In the genomic region with DNA sequence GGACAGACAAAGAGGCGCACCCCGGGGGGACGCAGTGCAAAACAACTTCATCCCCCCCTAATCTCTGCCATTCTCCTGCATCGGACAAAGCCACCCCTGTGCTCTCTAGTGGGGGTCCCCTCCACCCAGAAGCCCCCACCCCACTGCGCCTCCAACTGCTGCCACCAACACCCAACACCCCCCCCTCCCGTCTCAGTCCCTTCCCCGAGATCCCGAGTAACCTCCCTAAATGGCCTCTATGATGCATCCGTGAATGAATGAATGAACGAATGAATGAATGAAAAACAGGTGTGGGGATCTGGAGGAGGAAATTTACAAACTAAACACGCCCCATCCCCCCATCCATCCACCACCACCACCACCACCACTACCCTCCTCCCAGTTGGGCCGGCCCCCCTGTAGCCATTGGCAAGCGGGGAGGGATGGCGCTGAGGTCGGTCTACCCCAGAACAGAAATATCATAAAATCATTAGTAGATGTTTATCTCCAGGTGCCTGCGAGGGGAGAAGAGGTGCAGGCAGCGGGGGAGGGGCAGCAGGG, we compare ENCODE assay signal across 8 mouse cellular contexts. TPM values are rescaled to one million over a fixed set of nuclear protein-coding genes. Genes with fewer than 3 reads are reported as not detected.
A peak's percentile ranks its signal among the peaks of the same experiment; 100 is the strongest.
DNase-seq lines count a peak whose midpoint lies in the region; ATAC-seq and TF ChIP-seq lines count a peak whose summit lies in the region.

No protein-coding gene starts in this region.

- no peak for TF ChIP-seq CTCF in stomach, postnatal 0 days (IDR thresholded peaks at IDR 0.05; ENCODE audit: low read depth)

- H3K9ac ChIP-seq in hindbrain, embryonic 14.5 days: peak overlapping the region; percentile 88
- peak overlapping the region; percentile 45 for H3K9ac ChIP-seq in liver, embryonic 15.5 days
- H3K9ac ChIP-seq in stomach, postnatal 0 days (ENCODE audit: low read length): peak overlapping the region; percentile 84

- peak overlapping the region; percentile 93 for H3K27ac ChIP-seq in hindbrain, embryonic 14.5 days
- H3K27ac ChIP-seq in liver, embryonic 15.5 days (replicated peaks): no peak overlapping the region
- no peak overlapping the region for H3K27ac ChIP-seq in stomach, postnatal 0 days (replicated peaks)

- H3K4me3 ChIP-seq in hindbrain, embryonic 14.5 days (replicated peaks; ENCODE audit: low read length): peak overlapping the region; percentile 93
- H3K4me3 ChIP-seq in liver, embryonic 15.5 days (replicated peaks): peak overlapping the region; percentile 58
- H3K4me3 ChIP-seq in stomach, postnatal 0 days (ENCODE audit: low read depth, low read length): peak overlapping the region; percentile 75

- no peak for TF ChIP-seq EP300 in stomach, postnatal 0 days (optimal IDR thresholded peaks at IDR 0.05)

- peak; percentile 12; the same call in 1 of the 2 replicates for ATAC-seq in hindbrain, embryonic 14.5 days (ENCODE audit: low FRiP score)
- ATAC-seq in liver, embryonic 15.5 days (ENCODE audit: insufficient read depth): no peak
- no peak for ATAC-seq in stomach, postnatal 0 days (ENCODE audit: low FRiP score, low TSS enrichment)

- peaks cover 2% of the 10 kb centered on the region for H3K36me3 ChIP-seq in hindbrain, embryonic 14.5 days (replicated peaks; ENCODE audit: control insufficient read depth, insufficient read depth)
- H3K36me3 ChIP-seq in liver, embryonic 15.5 days (replicated peaks): no peaks in the 10 kb centered on the region
- H3K36me3 ChIP-seq in stomach, postnatal 0 days (ENCODE audit: control insufficient read depth, insufficient read depth, low read length): no peaks in the 10 kb centered on the region

- H3K9me3 ChIP-seq in hindbrain, embryonic 14.5 days (ENCODE audit: control insufficient read depth, low read length): no peaks in the 10 kb centered on the region
- H3K9me3 ChIP-seq in liver, embryonic 15.5 days (replicated peaks): no peaks in the 10 kb centered on the region
- H3K9me3 ChIP-seq in stomach, postnatal 0 days (ENCODE audit: control insufficient read depth, low read length): no peaks in the 10 kb centered on the region

- peaks cover 24% of the 10 kb centered on the region for H3K4me1 ChIP-seq in hindbrain, embryonic 14.5 days (replicated peaks; ENCODE audit: control insufficient read depth, insufficient read depth, low read length)
- peaks cover 6% of the 10 kb centered on the region for H3K4me1 ChIP-seq in liver, embryonic 15.5 days (replicated peaks)
- peaks cover 2% of the 10 kb centered on the region; the same call in 1 of the 2 replicates for H3K4me1 ChIP-seq in stomach, postnatal 0 days (replicated peaks; ENCODE audit: control insufficient read depth, insufficient read depth)

- no peaks in the 10 kb centered on the region for H3K27me3 ChIP-seq in hindbrain, embryonic 14.5 days (ENCODE audit: control insufficient read depth, insufficient read depth, low read length)
- peaks cover 20% of the 10 kb centered on the region for H3K27me3 ChIP-seq in liver, embryonic 15.5 days
- no peaks in the 10 kb centered on the region for H3K27me3 ChIP-seq in stomach, postnatal 0 days (ENCODE audit: control insufficient read depth, insufficient read depth, low read length)

- DNase-seq in adrenal gland, postnatal 25 days: peak; percentile 5
- DNase-seq in adrenal gland, adult 8-10 months: no peak
- peak; percentile 31 for DNase-seq in right cerebral cortex, postnatal 14 days
- DNase-seq in right cerebral cortex, postnatal 36 days (ENCODE audit: low spot score in 2 of 2): no peak
- no peak for DNase-seq in hindbrain, embryonic 14.5 days (ENCODE audit: low spot score)
- DNase-seq in stomach, postnatal 0 days (ENCODE audit: low spot score): no peak
- no peak for DNase-seq in layer of hippocampus, adult 8-10 months (ENCODE audit: low spot score in 2 of 2)

- WGBS in hindbrain, embryonic 14.5 days: under 1% methylated on average over 16 of the region's 17 CpGs
- WGBS in liver, embryonic 15.5 days (ENCODE audit: insufficient replicate concordance): 16% methylated on average over 16 of the region's 17 CpGs
- WGBS in stomach, postnatal 0 days: 3% methylated on average over 17 of the region's 17 CpGs

- H3K4me2 ChIP-seq in hindbrain, embryonic 14.5 days (replicated peaks): peak overlapping the region; percentile 63
- H3K4me2 ChIP-seq in liver, embryonic 15.5 days: peak overlapping the region; percentile 83
- H3K4me2 ChIP-seq in stomach, postnatal 0 days (replicated peaks; ENCODE audit: low read depth): peak overlapping the region; percentile 99

RNA-seq across cellular contexts. Expression of a gene that starts 0.8 kb away (rescaled TPM):
- total RNA-seq in adrenal gland, postnatal 25 days (2021): 12.7 and 12.9 TPM in 2 replicates
- 10 to 100 TPM; 18.4 to 37.2 (median 23.6) TPM for total RNA-seq in adrenal gland, adult 8-10 months (2022)
- polyA plus RNA-seq in hindbrain, embryonic 14.5 days (2014; fragmentation: Nextera tagmentation; extraction: Ambion mirVana): 28.1 and 31.9 TPM in 2 replicates
- 0.45 and 0.54 TPM in 2 replicates for polyA plus RNA-seq in liver, embryonic 15.5 days (2015; fragmentation: Nextera tagmentation; extraction: Ambion mirVana)
- 3.8 and 4.0 TPM in 2 replicates for polyA plus RNA-seq in stomach, postnatal 0 days (2015; fragmentation: Nextera tagmentation; extraction: Ambion mirVana)
- 100 to 1,000 TPM in 1 of 4 experiments, 10 to 100 TPM in 3; 53.3 to 102 (median 68.7) TPM for total RNA-seq in layer of hippocampus, adult 8-10 months (2022)

Comparison
In these comparisons a context has a peak if more than half of its experiments do, and no peak if none do; other contexts are left out.
1. DNase-seq: peak in adrenal gland, postnatal 25 days (single experiment) and right cerebral cortex, postnatal 14 days (single experiment); none in adrenal gland, adult 8-10 months (single experiment), right cerebral cortex, postnatal 36 days (0 of 2), hindbrain, embryonic 14.5 days (single experiment), stomach, postnatal 0 days (single experiment) and layer of hippocampus, adult 8-10 months (0 of 2).
2. Peak in every context shown above with its lines, with median percentiles within 50 percentile points of each other: H3K4me2 ChIP-seq, H3K4me3 ChIP-seq and H3K9ac ChIP-seq.